Mouse (Mus musculus): Measurements from ENCODE around the gene Gm7980. TPM values are rescaled to one million over a fixed set of nuclear protein-coding genes. Genes with fewer than 3 reads are reported as not detected.
"Not testable (repeated sequence)": the region's sequence is repeated elsewhere in the genome, so short reads cannot be mapped to it uniquely, and the experiment has no call there.

Gm7980 gene
- not detected in 2 replicates for polyA plus RNA-seq (2012; rRNA removed)

- DNase-seq (ENCODE audit: low read depth, low spot score): not testable (repeated sequence)
- WGBS: no CpG with 5 or more reads among the region's 2 CpGs
These were observed at the start of gene Gm7980 for GRCm38 (mm10) chr14:41907190-41907589. Gene Gm7980 (minus strand): TSS chr14:41907290.

DNA sequence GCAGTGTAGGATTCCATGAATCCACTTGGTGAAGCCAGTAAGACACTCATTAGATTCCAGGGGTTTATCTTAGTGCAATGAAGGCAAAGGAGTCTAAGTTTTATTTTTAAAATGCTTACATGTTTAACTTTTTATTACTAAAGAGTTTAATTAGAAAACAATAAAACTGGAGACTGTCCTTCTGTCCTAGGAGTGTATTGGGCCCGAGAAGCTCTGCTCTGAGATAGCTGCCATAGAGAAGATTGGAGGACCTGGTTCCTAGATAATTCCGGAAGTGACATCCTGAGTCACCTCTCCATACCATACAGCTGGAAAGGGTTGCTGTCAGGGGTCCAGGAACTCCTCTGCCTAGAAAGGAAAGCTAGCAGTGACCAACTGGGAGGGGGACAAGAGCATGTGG lies 36.6 kb upstream of the Gm7980 start, which contains the start of gene 1700024B05Rik:
Gene 1700024B05Rik (plus strand): TSS at position 301 of the 400 bp plus-strand sequence.
- WGBS: 81% methylated on average over 2 of the region's 2 CpGs

DNA sequence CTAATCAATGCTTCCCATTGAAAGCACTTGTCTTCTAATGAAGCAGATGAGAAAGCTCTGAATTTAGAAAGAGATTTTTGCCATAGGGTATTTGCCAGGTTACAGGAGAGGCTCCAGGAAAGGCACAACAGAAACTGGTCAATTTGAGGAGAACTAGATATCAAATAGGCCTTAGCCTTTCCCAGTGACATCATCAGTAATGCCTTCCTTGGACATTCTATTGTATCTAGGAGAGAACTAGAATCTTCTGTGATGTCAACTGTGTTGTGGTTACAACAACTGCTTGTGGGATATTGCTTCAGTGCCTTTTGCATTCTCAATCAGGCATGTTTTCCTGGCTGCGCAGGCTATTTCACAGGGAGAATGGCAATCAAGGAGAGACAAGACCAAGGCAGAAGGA lies 17.6 kb upstream of the Gm7980 start, which contains the start of gene 1700049E17Rik1:
Gene 1700049E17Rik1 (plus strand): TSS at position 301 of the 400 bp plus-strand sequence.
- not testable (repeated sequence) for DNase-seq (ENCODE audit: low read depth, low spot score)
- WGBS: no CpG with 5 or more reads among the region's 1 CpGs

More for the DNA sequence above, 36.6 kb upstream of the Gm7980 start, which contains the start of gene 1700024B05Rik:
- DNase-seq (ENCODE audit: low read depth, low spot score): not testable (repeated sequence)

Other genes with a start within 250 kb of the Gm7980 start
- gene Gm8068, start 205.4 kb downstream of the Gm7980 start, polyA plus RNA-seq (2012; rRNA removed): not detected in 2 replicates
- gene Gm7929, start 156.7 kb downstream of the Gm7980 start, polyA plus RNA-seq (2012; rRNA removed): not detected in 2 replicates
- not detected in 2 replicates for gene Gm47189, start 134.8 kb downstream of the Gm7980 start, polyA plus RNA-seq (2012; rRNA removed)
- not detected in 2 replicates for gene 1700049E17Rik1, start 17.7 kb upstream of the Gm7980 start, polyA plus RNA-seq (2012; rRNA removed)
- not detected in 2 replicates for gene 1700024B05Rik, start 36.7 kb upstream of the Gm7980 start, polyA plus RNA-seq (2012; rRNA removed)
- gene Gm6401, start 60.6 kb upstream of the Gm7980 start, polyA plus RNA-seq (2012; rRNA removed): not detected in 2 replicates
- gene Gm3543, start 76.0 kb upstream of the Gm7980 start, polyA plus RNA-seq (2012; rRNA removed): not detected in 2 replicates
- gene Gm7951, start 210.1 kb upstream of the Gm7980 start, polyA plus RNA-seq (2012; rRNA removed): not detected in 2 replicates

Measured in large intestine, adult 2 months (tissue).